Mouse (Mus musculus): ENCODE results near the gene Qk.

Qk gene

GRCm38 (mm10) chr17:10326596-10327045 is 7.0 kb upstream of the Qk start:
- peak in 1 of 2 experiments; percentile 49 for DNase-seq (ENCODE audit: low spot score in 2 of 2)

- DNase-seq (ENCODE audit: low spot score in 2 of 2) = peak in 1 of 2 experiments; percentile 49
Observed at GRCm38 (mm10) chr17:10325921-10326320, 6.3 kb upstream of the Qk start.

GRCm38 (mm10) chr17:10321754-10322153 is 2.1 kb upstream of the Qk start:
- DNase-seq (ENCODE audit: low spot score in 2 of 2) = peak in 1 of 2 experiments; percentile 51

GRCm38 (mm10) chr17:10321092-10321491 is 1.4 kb upstream of the Qk start:
- DNase-seq (ENCODE audit: low spot score in 2 of 2) = no peak

GRCm38 (mm10) chr17:10320456-10320790 is 769 bp upstream of the Qk start:
- DNase-seq (ENCODE audit: low spot score in 2 of 2) = no peak

- no peak for DNase-seq (ENCODE audit: low spot score in 2 of 2)
Observed at GRCm38 (mm10) chr17:10319431-10319684, 296 bp downstream of the Qk start.

GRCm38 (mm10) chr17:10318561-10319430 is 858 bp downstream of the Qk start:
- peak; percentile 71 to 84 for DNase-seq (ENCODE audit: low spot score in 2 of 2)

- DNase-seq (ENCODE audit: low spot score in 2 of 2) = peak; percentile 65 to 79
Observed at GRCm38 (mm10) chr17:10317981-10318551, 1.6 kb downstream of the Qk start.

- peak in 1 of 2 experiments; percentile 45 for DNase-seq (ENCODE audit: low spot score in 2 of 2)
Observed at GRCm38 (mm10) chr17:10317186-10317585, 2.5 kb downstream of the Qk start.

- no peak for DNase-seq (ENCODE audit: low spot score in 2 of 2)
Observed at GRCm38 (mm10) chr17:10316446-10316845, 3.2 kb downstream of the Qk start.

GRCm38 (mm10) chr17:10310046-10310445 is 9.6 kb downstream of the Qk start:
- DNase-seq (ENCODE audit: low spot score in 2 of 2) = no peak

GRCm38 (mm10) chr17:10309135-10309623 is 10.5 kb downstream of the Qk start:
- DNase-seq (ENCODE audit: low spot score in 2 of 2) = no peak

GRCm38 (mm10) chr17:10306424-10306823 is 13.2 kb downstream of the Qk start:
- no peak for DNase-seq (ENCODE audit: low spot score in 2 of 2)

- DNase-seq (ENCODE audit: low spot score in 2 of 2) = no peak
Observed at GRCm38 (mm10) chr17:10304001-10304400, 15.7 kb downstream of the Qk start.

- DNase-seq (ENCODE audit: low spot score in 2 of 2) = no peak
Observed at GRCm38 (mm10) chr17:10300968-10301795, 18.5 kb downstream of the Qk start.

- DNase-seq (ENCODE audit: low spot score in 2 of 2) = no peak
Observed at GRCm38 (mm10) chr17:10299396-10299795, 20.3 kb downstream of the Qk start.

GRCm38 (mm10) chr17:10292520-10292919 is 27.1 kb downstream of the Qk start:
- no peak for DNase-seq (ENCODE audit: low spot score in 2 of 2)

GRCm38 (mm10) chr17:10284772-10285171 is 34.9 kb downstream of the Qk start:
- DNase-seq (ENCODE audit: low spot score in 2 of 2) = no peak

GRCm38 (mm10) chr17:10279532-10279931 is 40.1 kb downstream of the Qk start:
- no peak for DNase-seq (ENCODE audit: low spot score in 2 of 2)

- no peak for DNase-seq (ENCODE audit: low spot score in 2 of 2)
Observed at GRCm38 (mm10) chr17:10269518-10269917, 50.1 kb downstream of the Qk start.

GRCm38 (mm10) chr17:10268468-10268867 is 51.2 kb downstream of the Qk start:
- DNase-seq (ENCODE audit: low spot score in 2 of 2) = no peak

- no peak for DNase-seq (ENCODE audit: low spot score in 2 of 2)
Observed at GRCm38 (mm10) chr17:10266207-10266606, 53.4 kb downstream of the Qk start.

Data from spleen, postnatal 4 days (tissue).